Mouse (Mus musculus) frontal cortex, postnatal 14 days (tissue): ENCODE results near the gene Rap2b.

Experiments used
- DNase-seq, 2 experiments: peaks; one replicate each; pipeline ENCODE4 v3.0.0; 2022; ENCODE audit warnings: low spot score in 2 of 2

Gene Rap2b

GRCm38 (mm10) chr3:61376001-61376400, 14.6 kb downstream of the Rap2b start:
- DNase-seq, result no peak

- DNase-seq, result no peak
Measured at GRCm38 (mm10) chr3:61386368-61386767, 24.9 kb downstream of the Rap2b start.

GRCm38 (mm10) chr3:61391564-61391963, 30.1 kb downstream of the Rap2b start:
- no peak for DNase-seq

- DNase-seq, result no peak
Measured at GRCm38 (mm10) chr3:61392881-61393280, 31.4 kb downstream of the Rap2b start.

- DNase-seq, result no peak
Measured at GRCm38 (mm10) chr3:61393520-61393919, 32.1 kb downstream of the Rap2b start.

GRCm38 (mm10) chr3:61395382-61395781, 33.9 kb downstream of the Rap2b start:
- DNase-seq, result no peak

GRCm38 (mm10) chr3:61396728-61397127, 35.3 kb downstream of the Rap2b start:
- DNase-seq, result no peak

- DNase-seq, result no peak
Measured at GRCm38 (mm10) chr3:61400823-61401387, 39.5 kb downstream of the Rap2b start.

- no peak for DNase-seq
Measured at GRCm38 (mm10) chr3:61406921-61407320, 45.5 kb downstream of the Rap2b start.

- no peak for DNase-seq
Measured at GRCm38 (mm10) chr3:61409683-61410082, 48.2 kb downstream of the Rap2b start.

GRCm38 (mm10) chr3:61415883-61416282, 54.4 kb downstream of the Rap2b start:
- no peak for DNase-seq
